Mouse (Mus musculus) stomach, postnatal 0 days (tissue): ENCODE measurements around the gene Usf2.

ENCODE experiments used
- CTCF ChIP-seq: IDR thresholded peaks from 2 replicates; pipeline ENCODE4 v1.5.1; 2016; ENCODE audit warnings: antibody characterized with exemption, low read depth, mild to moderate bottlenecking, moderate library complexity
- EP300 ChIP-seq: optimal IDR thresholded peaks from 2 replicates; pipeline ENCODE3; 2016; ENCODE audit warnings: antibody characterized with exemption

DNA sequence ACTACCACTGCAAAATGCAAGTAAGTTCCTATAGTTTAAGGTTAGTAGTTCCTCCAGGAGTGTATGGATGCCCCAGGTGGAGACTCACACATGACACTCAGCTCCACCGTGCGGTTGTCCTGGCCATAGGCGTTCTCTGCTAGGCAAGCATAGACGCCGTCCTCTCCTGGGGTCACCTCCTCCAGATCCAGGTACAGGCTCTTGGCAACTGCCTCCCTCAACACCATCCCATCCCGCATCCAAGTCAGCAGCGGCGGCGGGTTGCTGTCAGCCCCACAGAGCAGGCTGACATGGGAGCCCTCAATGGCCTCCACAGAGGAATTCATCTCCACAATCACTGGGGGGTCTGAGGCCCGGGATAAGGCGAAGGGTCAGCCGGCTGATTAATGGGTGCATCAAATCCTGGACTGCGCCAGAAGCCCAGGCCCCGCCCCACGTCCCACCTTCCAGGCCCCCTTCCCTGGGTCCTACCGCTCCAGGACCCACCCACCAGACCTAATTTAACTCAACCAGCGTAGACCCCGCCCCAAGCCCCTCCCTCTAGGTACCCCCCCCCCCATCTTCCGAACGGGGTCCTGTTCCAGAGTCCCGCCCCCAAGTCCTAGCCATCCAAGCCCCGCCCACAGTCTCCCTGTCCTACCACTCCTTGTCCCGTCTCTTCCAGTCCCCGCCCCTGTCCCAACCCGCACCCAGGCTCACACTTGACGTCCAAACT lies 48.2 kb downstream of the Usf2 start:
- TF ChIP-seq CTCF (no peak; the same call in 1 of the 2 replicates), EP300 (no peak)
